Mouse (Mus musculus) embryo, embryonic 11 days (tissue): ENCODE measurements around the gene Usp20.
A peak's percentile ranks its signal among the peaks of the same experiment; 100 is the strongest.

Source experiments
- DNase-seq: peaks from one replicate; pipeline ENCODE4 v3.0.0-alpha.2; 2015

Gene Usp20

GRCm38 (mm10) chr2:31042881-31043280 lies 60.8 kb downstream of the Usp20 start:
- DNase-seq, result no peak

GRCm38 (mm10) chr2:31043856-31044255 lies 61.8 kb downstream of the Usp20 start:
- no peak for DNase-seq

- DNase-seq, result no peak
Observed at GRCm38 (mm10) chr2:31048037-31048436, 66.0 kb downstream of the Usp20 start.

- no peak for DNase-seq
Observed at GRCm38 (mm10) chr2:31052441-31052840, 70.4 kb downstream of the Usp20 start.

GRCm38 (mm10) chr2:31053426-31053825 lies 71.3 kb downstream of the Usp20 start:
- no peak for DNase-seq

GRCm38 (mm10) chr2:31053851-31054340 lies 71.8 kb downstream of the Usp20 start:
- DNase-seq, result no peak

- DNase-seq, result no peak
Observed at GRCm38 (mm10) chr2:31056070-31056469, 74.0 kb downstream of the Usp20 start.

- no peak for DNase-seq
Observed at GRCm38 (mm10) chr2:31057549-31058177, 75.6 kb downstream of the Usp20 start.

GRCm38 (mm10) chr2:31058443-31058842 lies 76.4 kb downstream of the Usp20 start:
- DNase-seq, result no peak

GRCm38 (mm10) chr2:31060271-31060670 lies 78.2 kb downstream of the Usp20 start:
- no peak for DNase-seq

GRCm38 (mm10) chr2:31060787-31061730 lies 79.0 kb downstream of the Usp20 start:
- DNase-seq, result no peak

GRCm38 (mm10) chr2:31061868-31062628 lies 80.0 kb downstream of the Usp20 start:
- DNase-seq, result no peak

- DNase-seq, result no peak
Observed at GRCm38 (mm10) chr2:31066019-31066789, 84.1 kb downstream of the Usp20 start.

GRCm38 (mm10) chr2:31067059-31067595 lies 85.0 kb downstream of the Usp20 start:
- DNase-seq, result no peak

GRCm38 (mm10) chr2:31067696-31068245 lies 85.7 kb downstream of the Usp20 start:
- DNase-seq, result no peak

- peak; percentile 83 for DNase-seq
Observed at GRCm38 (mm10) chr2:31068246-31069113, 86.4 kb downstream of the Usp20 start.

- DNase-seq, result no peak
Observed at GRCm38 (mm10) chr2:31069114-31069445, 87.0 kb downstream of the Usp20 start.

- no peak for DNase-seq
Observed at GRCm38 (mm10) chr2:31069506-31069905, 87.4 kb downstream of the Usp20 start.
